Mouse (Mus musculus) G1E (cell line): ENCODE measurements at regions not wholly inside any gene's neighbourhood (a gene's known extent, or its start where the extent isn't known, plus 50 kb on each side); places are given as distances from the start of the nearest gene placed in this dataset.

Experiments
- ATAC-seq: 2 replicates; pipeline ENCODE4 v1.8.0; 2016; ENCODE audit warnings: mild to moderate bottlenecking; ENCODE audit not compliant: insufficient number of reproducible peaks, poor library complexity, low FRiP score, severe bottlenecking; ENCODE audit errors: extremely low read depth
- DNase-seq: peaks from one replicate; pipeline ENCODE4 v3.0.0; 2012; ENCODE audit warnings: low spot score
- H3K27me3 ChIP-seq: 2 replicates; pipeline ENCODE4 v1.6.1; 2012; ENCODE audit warnings: mild to moderate bottlenecking, low read length, inconsistent platforms; ENCODE audit not compliant: insufficient read depth
- H3K36me3 ChIP-seq: replicated peaks from 2 replicates; pipeline ENCODE3; 2012; ENCODE audit warnings: mild to moderate bottlenecking, inconsistent platforms
- H3K4me1 ChIP-seq: 2 replicates; pipeline ENCODE4 v1.6.1; 2012; ENCODE audit warnings: low read depth, low read length, inconsistent platforms, mixed read lengths; ENCODE audit not compliant: insufficient read depth
- H3K4me3 ChIP-seq: 2 replicates; pipeline ENCODE4 v1.5.1; 2012; ENCODE audit warnings: low read depth, mild to moderate bottlenecking, inconsistent platforms, low read length, moderate library complexity, mixed read lengths
- H3K9me3 ChIP-seq: replicated peaks from 2 replicates; pipeline ENCODE4 v1.6.1; 2012; ENCODE audit warnings: inconsistent platforms
- CTCF ChIP-seq: IDR thresholded peaks from 2 replicates; pipeline ENCODE4 v1.5.1; 2012; ENCODE audit warnings: low read depth, low read length, inconsistent platforms, mixed read lengths
- GATA1 ChIP-seq: IDR thresholded peaks from 2 replicates; pipeline ENCODE4 v1.6.1; 2012; ENCODE audit warnings: borderline replicate concordance, low read length, inconsistent platforms, mixed read lengths
- GATA2 ChIP-seq: IDR thresholded peaks from 2 replicates; pipeline ENCODE4 v1.6.1; 2012; ENCODE audit warnings: low read depth, low read length, inconsistent platforms, borderline replicate concordance
- POLR2AphosphoS5 ChIP-seq: IDR thresholded peaks from 2 replicates; pipeline ENCODE4 v1.6.1; 2012; ENCODE audit warnings: low read depth, low read length, inconsistent platforms; ENCODE audit not compliant: insufficient replicate concordance
- TAL1 ChIP-seq: conservative IDR thresholded peaks from 2 replicates; pipeline ENCODE4 v1.6.1; 2012; ENCODE audit warnings: low read depth, low read length, inconsistent platforms, mixed read lengths

- Histone ChIP-seq H3K27me3 (no peaks in the 10 kb centered on the region), H3K9me3 (0 out of 2 replicates have a peak, but pooled peaks cover 4% of the 10 kb centered on the region), H3K4me3 (no peak overlapping the region), H3K4me1 (no peaks in the 10 kb centered on the region), H3K36me3 (no peaks in the 10 kb centered on the region)
- DNase-seq = no peak
- no peak for ATAC-seq
- TF ChIP-seq GATA2 (no peak), CTCF (no peak), TAL1 (no peak), POLR2AphosphoS5 (no peak), GATA1 (no peak)
These were observed 189.6 kb upstream of the Trib2 start for GRCm38 (mm10) chr12:16006286-16006685.

DNA sequence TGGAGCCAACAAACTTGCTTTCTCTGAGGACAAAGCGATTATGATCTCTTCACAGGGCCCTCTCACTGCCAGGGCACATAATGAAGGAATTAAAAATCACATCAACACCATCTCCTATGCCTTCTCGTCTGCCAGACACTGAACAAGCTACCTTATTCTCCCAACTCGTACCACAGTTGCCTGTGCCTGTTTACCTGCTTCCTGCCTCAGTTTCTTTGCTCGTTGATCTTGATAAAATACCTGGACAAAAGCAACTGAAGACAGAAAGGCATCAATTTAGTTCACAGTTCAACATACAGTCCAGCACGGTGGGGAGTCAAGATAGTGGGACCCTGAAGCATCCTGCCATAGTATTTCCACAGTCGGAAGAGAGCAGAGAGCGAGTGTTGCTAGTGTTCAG is 185.1 kb upstream of the Trib2 start:
- H3K4me1 ChIP-seq = no peaks in the 10 kb centered on the region
- H3K27me3 ChIP-seq = no peaks in the 10 kb centered on the region
- H3K36me3 ChIP-seq = no peaks in the 10 kb centered on the region
- no peak for ATAC-seq
- TF ChIP-seq GATA2 = no peak
- H3K4me3 ChIP-seq = no peak overlapping the region
- 0 out of 2 replicates have a peak, but pooled peaks cover 2% of the 10 kb centered on the region for H3K9me3 ChIP-seq
- DNase-seq = no peak

DNA sequence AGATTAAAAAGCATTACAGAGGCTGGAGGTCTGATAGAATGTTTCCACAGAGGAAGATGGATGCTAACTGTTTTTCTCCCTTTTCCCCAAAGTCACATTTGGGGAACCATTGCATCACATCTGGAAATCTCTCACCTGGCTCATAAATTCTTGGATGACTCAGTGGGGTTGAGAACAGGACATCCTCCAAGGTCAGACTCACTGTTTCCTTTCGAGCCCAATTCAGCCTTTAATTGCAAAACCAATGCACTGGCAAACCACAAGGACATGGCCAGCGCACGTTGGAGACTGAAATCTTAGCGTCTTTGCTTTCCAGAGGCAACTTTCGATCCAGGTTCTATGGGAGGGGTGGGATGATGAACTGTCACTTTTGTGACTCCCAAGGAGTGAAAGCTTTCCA is 184.5 kb upstream of the Trib2 start:
- Histone ChIP-seq H3K9me3 (no peaks in the 10 kb centered on the region), H3K36me3 (no peaks in the 10 kb centered on the region), H3K27me3 (no peaks in the 10 kb centered on the region), H3K4me1 (no peaks in the 10 kb centered on the region), H3K4me3 (no peak overlapping the region)
- no peak for DNase-seq
- ATAC-seq = no peak
- no peak for TF ChIP-seq CTCF
- TF ChIP-seq GATA2 = no peak
- TF ChIP-seq GATA1 = no peak
- TF ChIP-seq POLR2AphosphoS5 = no peak
- no peak for TF ChIP-seq TAL1

DNA sequence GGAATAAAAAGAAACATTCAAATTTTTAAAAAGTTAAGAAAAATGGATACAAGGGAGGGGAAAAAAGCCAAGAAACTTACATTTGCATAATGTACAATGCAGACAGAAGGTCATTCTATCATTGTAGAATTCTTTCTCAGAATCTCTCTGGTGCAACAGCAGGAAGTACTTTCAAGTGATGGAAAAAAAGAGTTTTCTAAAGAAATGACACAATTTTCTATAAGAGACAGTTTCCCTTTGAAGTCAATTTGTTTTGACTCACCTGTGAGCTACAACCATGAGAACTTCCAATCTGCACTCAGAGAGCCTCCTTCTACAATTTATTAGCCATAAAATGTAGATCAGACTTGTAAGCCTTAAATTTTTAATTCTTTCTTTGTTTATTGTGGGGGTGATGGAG is 181.6 kb upstream of the Trib2 start:
- Histone ChIP-seq H3K36me3 (no peaks in the 10 kb centered on the region), H3K27me3 (no peaks in the 10 kb centered on the region), H3K4me3 (no peak overlapping the region), H3K4me1 (no peaks in the 10 kb centered on the region), H3K9me3 (no peaks in the 10 kb centered on the region)
- no peak for TF ChIP-seq GATA2
- TF ChIP-seq GATA1 = no peak
- no peak for TF ChIP-seq POLR2AphosphoS5
- TF ChIP-seq TAL1 = no peak
- TF ChIP-seq CTCF = no peak
- no peak for DNase-seq
- no peak for ATAC-seq

DNA sequence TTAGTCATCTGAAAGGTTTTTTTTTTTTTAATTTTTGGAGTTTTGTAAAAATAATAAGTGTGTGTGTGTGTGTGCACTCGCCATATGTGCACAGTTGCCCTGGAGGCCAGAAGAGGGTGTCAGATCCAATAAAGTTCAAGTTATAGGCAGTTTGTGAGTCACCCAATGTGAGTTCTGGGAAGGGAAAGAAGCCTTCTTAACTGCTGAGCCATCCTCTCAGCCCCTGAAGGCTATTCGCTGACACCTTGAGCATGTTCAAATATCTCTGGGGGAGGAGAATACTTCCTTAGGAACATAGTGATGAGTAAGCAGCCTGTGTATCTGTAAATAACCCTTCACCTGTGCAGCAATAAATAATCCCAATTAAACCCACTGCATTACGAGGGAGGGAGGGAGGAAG is 177.1 kb upstream of the Trib2 start:
- TF ChIP-seq POLR2AphosphoS5 (no peak), TAL1 (no peak), CTCF (no peak), GATA1 (no peak), GATA2 (no peak)
- ATAC-seq = no peak
- DNase-seq = no peak

DNA sequence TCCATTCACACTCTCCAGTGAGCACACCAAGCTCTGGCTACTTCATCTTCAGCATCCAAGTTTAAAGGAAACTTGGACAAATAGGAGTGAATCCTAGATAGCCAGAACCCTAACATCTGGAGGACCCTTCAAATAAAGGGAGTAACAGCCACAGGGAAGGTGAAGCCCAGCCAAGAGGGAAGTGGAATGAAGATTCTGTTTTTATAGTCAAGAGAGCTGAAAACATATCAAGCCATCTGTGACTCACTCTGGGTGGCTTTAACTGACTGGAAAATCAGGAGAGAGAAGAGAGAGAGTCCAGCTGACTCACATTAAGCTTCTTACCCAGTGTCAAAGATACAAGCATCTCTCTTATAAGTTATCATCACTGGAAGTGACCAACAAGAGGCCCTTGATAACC is 169.6 kb upstream of the Trib2 start:
- H3K27me3 ChIP-seq = no peaks in the 10 kb centered on the region
- no peaks in the 10 kb centered on the region for H3K4me1 ChIP-seq
- no peaks in the 10 kb centered on the region for H3K36me3 ChIP-seq
- DNase-seq (no peak), ATAC-seq (no peak)
- no peak for TF ChIP-seq GATA2
- TF ChIP-seq POLR2AphosphoS5 = no peak
- H3K4me3 ChIP-seq = no peak overlapping the region
- H3K9me3 ChIP-seq = no peaks in the 10 kb centered on the region; the same call in 1 of the 2 replicates

More for the DNA sequence above, 177.1 kb upstream of the Trib2 start:
- Histone ChIP-seq H3K27me3 (no peaks in the 10 kb centered on the region), H3K4me1 (no peaks in the 10 kb centered on the region), H3K4me3 (no peak overlapping the region), H3K9me3 (no peaks in the 10 kb centered on the region), H3K36me3 (no peaks in the 10 kb centered on the region)

GRCm38 (mm10) chr12:15985649-15986048 is 168.9 kb upstream of the Trib2 start:
- Histone ChIP-seq H3K9me3 (no peaks in the 10 kb centered on the region; the same call in 1 of the 2 replicates), H3K4me1 (no peaks in the 10 kb centered on the region), H3K27me3 (no peaks in the 10 kb centered on the region), H3K36me3 (no peaks in the 10 kb centered on the region), H3K4me3 (no peak overlapping the region)
- ATAC-seq (no peak), DNase-seq (no peak)
- TF ChIP-seq POLR2AphosphoS5 = no peak
- no peak for TF ChIP-seq GATA2
- TF ChIP-seq CTCF = no peak
- no peak for TF ChIP-seq TAL1
- no peak for TF ChIP-seq GATA1
